Mouse (Mus musculus) limb, embryonic 14.5 days (tissue): ENCODE results near the gene Pelo. TPM values are rescaled to one million over a fixed set of nuclear protein-coding genes. Genes with fewer than 3 reads are reported as not detected.

Source experiments
- ATAC-seq: fragments of 200-750 bp; cut with Nextera tagmentation; 2 replicates; pipeline ENCODE4 v1.8.0; 2017; ENCODE audit warnings: low read depth, moderate number of reproducible peaks, moderate TSS enrichment; ENCODE audit not compliant: low FRiP score
- DNase-seq: peaks from one replicate; pipeline ENCODE4 v3.0.0-alpha.2; 2015; ENCODE audit warnings: low spot score
- H3K27ac ChIP-seq: fragments of 300-500 bp; sonication (generic); replicated peaks from 2 replicates; pipeline ENCODE4 v1.5.1; 2014; ENCODE audit warnings: low read depth, mild to moderate bottlenecking, low read length, moderate library complexity, mixed read lengths
- H3K27me3 ChIP-seq: fragments of 300-500 bp; sonication (generic); 2 replicates; pipeline ENCODE4 v1.6.1; 2014; ENCODE audit warnings: low read length, mixed read lengths; ENCODE audit not compliant: control insufficient read depth, insufficient read depth
- H3K36me3 ChIP-seq: fragments of 300-500 bp; sonication (generic); 2 replicates; pipeline ENCODE4 v1.6.1; 2014; ENCODE audit warnings: mild to moderate bottlenecking, low read length, moderate library complexity, mixed read lengths; ENCODE audit not compliant: control insufficient read depth, insufficient read depth
- H3K4me1 ChIP-seq: fragments of 300-500 bp; sonication (generic); 2 replicates; pipeline ENCODE4 v1.6.1; 2014; ENCODE audit warnings: antibody characterized with exemption, low read length, mixed read lengths; ENCODE audit not compliant: control insufficient read depth, insufficient read depth
- H3K4me2 ChIP-seq: fragments of 300-500 bp; sonication (generic); replicated peaks from 2 replicates; pipeline ENCODE4 v1.6.1; 2014; ENCODE audit warnings: low read depth, mild to moderate bottlenecking, low read length, moderate library complexity; ENCODE audit not compliant: severe bottlenecking
- H3K4me3 ChIP-seq: fragments of 300-500 bp; sonication (generic); replicated peaks from 2 replicates; pipeline ENCODE4 v1.5.1; 2014; ENCODE audit warnings: low read length
- H3K9ac ChIP-seq: fragments of 300-500 bp; sonication (generic); 2 replicates; pipeline ENCODE4 v1.6.1; 2014; ENCODE audit warnings: mild to moderate bottlenecking, low read depth, low read length, moderate library complexity; ENCODE audit not compliant: severe bottlenecking
- H3K9me3 ChIP-seq: fragments of 300-500 bp; sonication (generic); 2 replicates; pipeline ENCODE4 v1.6.1; 2016; ENCODE audit warnings: low read length; ENCODE audit not compliant: control insufficient read depth
- POLR2A ChIP-seq: fragments of 200-500 bp; IDR thresholded peaks from 2 replicates; pipeline ENCODE4 v1.8.0; 2012; ENCODE audit warnings: inconsistent platforms, mild to moderate bottlenecking, moderate library complexity, borderline replicate concordance; ENCODE audit not compliant: insufficient read depth, insufficient read length; ENCODE audit errors: extremely low read depth
- WGBS: fragments of 180-500 bp; shearing (Covaris S2); extraction: QIAGEN DNeasy Blood & Tissue Kit; methylation state at CpG from one replicate; pipeline ENCODE4 v1.1.7; 2014; 5-methylcytosine and 5-hydroxymethylcytosine counted together
- polyA plus RNA-seq, 2 experiments: library from polyadenylated mRNA; depleted of rRNA in 1 of 2; stranded (reverse) in 1 of 2; unstranded in 1 of 2; fragments of >200 nt; fragmentation: Nextera tagmentation in 1 of 2; extraction: Ambion mirVana in 1 of 2; gene quantifications; 2 replicates each; pipeline versions ENCODE4 v1.2.1 to v1.2.3; 2012 to 2014

The Pelo gene
- polyA plus RNA-seq, 2 experiments, result 7.4 to 37.4 TPM

DNA sequence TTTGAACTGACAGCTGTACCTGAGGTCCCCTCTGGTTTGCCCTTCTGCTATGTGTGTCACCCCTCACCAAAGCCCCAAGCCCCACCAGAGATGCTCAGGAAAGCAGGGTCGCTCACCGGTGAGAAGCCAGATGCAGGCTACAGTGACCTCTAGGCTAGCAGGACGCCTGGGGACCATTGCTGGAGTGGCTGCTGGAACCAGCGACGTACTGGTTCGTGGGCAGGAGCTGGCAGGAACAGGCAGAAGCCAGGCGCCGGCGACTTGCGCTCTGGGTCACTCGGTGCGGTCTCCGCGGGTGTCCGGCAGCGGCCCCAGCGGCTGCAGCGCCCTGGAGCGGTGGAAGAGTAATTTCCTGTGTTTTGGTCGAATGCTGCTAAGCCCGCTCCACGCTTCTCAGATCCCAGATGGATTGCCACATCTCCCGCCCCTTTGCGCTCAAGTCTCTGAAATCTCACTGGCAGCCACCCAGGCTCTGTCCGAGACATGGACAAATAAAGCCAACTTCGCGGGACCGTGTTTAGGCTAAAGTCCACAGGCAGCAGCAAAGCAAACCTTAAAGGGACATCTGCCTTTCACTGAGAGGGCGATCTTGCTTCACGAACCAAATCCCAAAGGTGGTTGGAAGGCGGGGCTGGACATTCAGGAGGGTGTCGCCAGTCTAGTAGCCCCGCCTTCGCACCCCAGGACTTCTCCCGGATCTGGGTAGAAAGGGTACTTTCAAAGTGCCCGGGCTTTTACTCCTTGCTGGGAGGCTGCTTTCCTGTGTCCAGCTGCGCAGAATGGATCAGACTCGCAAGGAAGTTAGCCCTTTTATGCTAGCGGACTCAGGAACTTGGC is 11.6 kb upstream of the Pelo start, which contains the start of the genes Gm49395 and Itga1:
Gm49395 (minus strand) TSS at position 567 of the 837 bp plus-strand sequence.
Itga1 (minus strand) TSS at position 610 of the 837 bp plus-strand sequence.
- H3K27me3 ChIP-seq, result no peaks in the 10 kb centered on the region
- DNase-seq (peak; percentile 80), ATAC-seq (peak; percentile 83)
- TF ChIP-seq POLR2A, result no peak
- H3K4me3 ChIP-seq, result peak within 1 kb of the TSS; percentile 59
- 2% methylated on average over 39 of the region's 39 CpGs for WGBS
- H3K9me3 ChIP-seq, result no peaks in the 10 kb centered on the region
- H3K36me3 ChIP-seq, result no peaks in the 10 kb centered on the region
- H3K4me1 ChIP-seq, result 0 out of 2 replicates have a peak, but pooled peaks cover 4% of the 10 kb centered on the region
- H3K9ac ChIP-seq, result peak within 1 kb of the TSS; percentile 64
- H3K27ac ChIP-seq, result peak within 1 kb of the TSS; percentile 58
- H3K4me2 ChIP-seq, result peak within 1 kb of the TSS; percentile 93

- 0 out of 2 replicates have a peak, but pooled peaks cover 4% of the 10 kb centered on the region for H3K4me1 ChIP-seq
- H3K9me3 ChIP-seq, result no peaks in the 10 kb centered on the region
- ATAC-seq (no peak), DNase-seq (no peak)
- no peak overlapping the region for H3K27ac ChIP-seq
- no peaks in the 10 kb centered on the region for H3K27me3 ChIP-seq
- no peaks in the 10 kb centered on the region for H3K36me3 ChIP-seq
- peak overlapping the region; percentile 59 for H3K4me3 ChIP-seq
- 31% methylated on average over 11 of the region's 11 CpGs for WGBS
- peak overlapping the region; percentile 64 for H3K9ac ChIP-seq
- H3K4me2 ChIP-seq, result peak overlapping the region; percentile 93
- TF ChIP-seq POLR2A, result no peak
Observed at GRCm38 (mm10) chr13:115100381-115101177, 10.6 kb upstream of the Pelo start.

DNA sequence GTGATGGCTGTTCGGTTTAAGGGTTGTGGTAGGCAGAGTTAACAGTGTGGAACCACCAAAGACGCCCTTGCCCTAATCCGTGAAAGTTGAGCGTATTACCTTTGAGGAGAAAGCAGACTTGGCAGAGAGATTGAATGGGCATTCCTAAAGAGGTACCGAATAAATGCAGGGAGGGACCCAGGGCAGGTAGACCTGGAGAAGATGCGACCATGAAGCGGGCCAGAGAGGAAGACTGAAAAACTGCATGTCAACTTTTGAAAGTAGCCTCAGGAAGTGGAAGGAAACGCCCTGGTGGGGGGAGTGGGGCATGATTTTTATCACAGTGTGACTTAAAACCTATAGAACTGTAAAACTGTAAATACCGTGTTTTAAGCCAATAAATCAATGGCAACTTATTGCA is 9.4 kb upstream of the Pelo start:
- DNase-seq (no peak), ATAC-seq (no peak)
- Histone ChIP-seq H3K27ac (no peak overlapping the region), H3K4me1 (0 out of 2 replicates have a peak, but pooled peaks cover 4% of the 10 kb centered on the region), H3K9ac (no peak overlapping the region), H3K27me3 (no peaks in the 10 kb centered on the region), H3K4me3 (no peak overlapping the region), H3K4me2 (no peak overlapping the region), H3K36me3 (no peaks in the 10 kb centered on the region), H3K9me3 (no peaks in the 10 kb centered on the region)
- WGBS, result 83% methylated on average over 9 of the region's 9 CpGs
- TF ChIP-seq POLR2A, result no peak

DNA sequence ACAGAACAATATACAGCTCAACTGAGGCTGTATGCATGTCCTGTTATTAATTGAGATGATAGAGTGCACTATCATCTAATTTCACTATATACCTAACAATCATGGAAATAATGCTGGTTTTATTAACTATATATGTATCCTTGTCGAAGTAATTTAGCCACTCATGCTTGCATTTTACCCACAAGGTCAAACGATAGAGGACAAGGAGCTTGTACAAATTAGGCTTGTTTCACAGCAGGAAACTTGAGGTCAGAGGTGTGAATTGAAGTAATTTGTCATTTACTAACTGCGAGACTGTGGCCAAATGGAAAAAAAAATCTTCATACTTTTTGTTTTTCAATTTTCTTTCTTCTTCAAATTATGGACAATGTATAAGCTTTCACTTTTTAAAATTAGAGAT is 8.2 kb upstream of the Pelo start:
- Histone ChIP-seq H3K9ac (no peak overlapping the region), H3K9me3 (no peaks in the 10 kb centered on the region), H3K27me3 (no peaks in the 10 kb centered on the region), H3K27ac (no peak overlapping the region), H3K4me3 (no peak overlapping the region), H3K36me3 (no peaks in the 10 kb centered on the region), H3K4me2 (no peak overlapping the region), H3K4me1 (0 out of 2 replicates have a peak, but pooled peaks cover 4% of the 10 kb centered on the region)
- no peak for TF ChIP-seq POLR2A
- ATAC-seq, result no peak
- no peak for DNase-seq
- WGBS, result 60% methylated on average over 3 of the region's 3 CpGs

DNA sequence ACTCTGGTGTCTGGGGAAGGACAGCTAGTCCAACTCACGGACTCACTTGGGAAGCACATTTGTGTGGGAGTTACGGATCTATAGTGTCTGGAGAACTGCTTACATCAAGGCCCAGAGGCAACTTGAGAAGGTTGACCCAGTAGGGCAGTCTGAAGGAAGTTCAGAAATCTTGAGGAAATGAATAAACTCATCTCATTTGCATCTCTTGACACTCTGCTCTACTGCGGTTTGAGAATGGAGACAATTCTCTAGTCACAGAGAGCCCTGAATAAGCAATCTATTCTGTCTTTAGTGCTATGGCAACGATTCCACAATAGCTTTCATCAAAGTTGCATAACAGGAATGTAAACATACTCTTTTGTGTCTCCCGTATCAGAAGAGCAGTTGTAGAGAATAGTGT is 7.0 kb upstream of the Pelo start:
- no peak overlapping the region for H3K4me3 ChIP-seq
- no peaks in the 10 kb centered on the region for H3K27me3 ChIP-seq
- H3K9me3 ChIP-seq, result no peaks in the 10 kb centered on the region
- no peak for TF ChIP-seq POLR2A
- no peaks in the 10 kb centered on the region for H3K36me3 ChIP-seq
- ATAC-seq, result no peak
- no peak overlapping the region for H3K9ac ChIP-seq
- no peak overlapping the region for H3K27ac ChIP-seq
- H3K4me1 ChIP-seq, result 0 out of 2 replicates have a peak, but pooled peaks cover 4% of the 10 kb centered on the region
- no peak overlapping the region for H3K4me2 ChIP-seq
- WGBS, result 77% methylated on average over 5 of the region's 5 CpGs
- no peak for DNase-seq
